Mouse (Mus musculus) C2C12 (cell line): ENCODE data around the gene Nme9. TPM values are rescaled to one million over a fixed set of nuclear protein-coding genes. Genes with fewer than 3 reads are reported as not detected.

Experiments
- H3K27me3 ChIP-seq: one replicate; pipeline ENCODE4 v1.6.1; 2011; ENCODE audit not compliant: control insufficient read depth, insufficient read depth, insufficient read length
- H3K36me3 ChIP-seq: one replicate; pipeline ENCODE4 v1.6.1; 2011; ENCODE audit not compliant: control insufficient read depth, insufficient read depth
- H3K4me3 ChIP-seq: one replicate; pipeline ENCODE4 v1.5.1; 2011; ENCODE audit warnings: mild to moderate bottlenecking, control low read depth; ENCODE audit not compliant: poor library complexity, insufficient read depth, severe bottlenecking
- H3K79me2 ChIP-seq: one replicate; pipeline ENCODE4 v1.6.1; 2011; ENCODE audit not compliant: control insufficient read depth, insufficient read depth
- H3K79me3 ChIP-seq: one replicate; pipeline ENCODE4 v1.6.1; 2011; ENCODE audit warnings: low read depth, control low read depth
- H3ac ChIP-seq: one replicate; pipeline ENCODE3; 2011; ENCODE audit warnings: low read depth; ENCODE audit not compliant: control insufficient read depth, insufficient read length
- CEBPB ChIP-seq: IDR thresholded peaks from one replicate; pipeline ENCODE4 v1.6.1; 2011; ENCODE audit warnings: low read depth, mild to moderate bottlenecking, control low read depth, moderate library complexity
- CTCF ChIP-seq: IDR thresholded peaks from one replicate; pipeline ENCODE4 v1.5.1; 2011; ENCODE audit not compliant: control insufficient read depth, insufficient read depth, insufficient read length
- FOSL1 ChIP-seq: IDR thresholded peaks from one replicate; pipeline ENCODE4 v1.8.0; 2011; ENCODE audit warnings: mild to moderate bottlenecking, low read length; ENCODE audit not compliant: poor library complexity, insufficient read depth, severe bottlenecking
- MAX ChIP-seq: IDR thresholded peaks from one replicate; pipeline ENCODE4 v1.6.1; 2011; ENCODE audit warnings: mild to moderate bottlenecking, control low read depth
- MYOD1 ChIP-seq: IDR thresholded peaks from one replicate; pipeline ENCODE4 v1.6.1; 2011; ENCODE audit warnings: low read depth; ENCODE audit not compliant: control insufficient read depth, insufficient read length
- MYOG ChIP-seq: IDR thresholded peaks from one replicate; pipeline ENCODE4 v1.6.1; 2011; ENCODE audit not compliant: control insufficient read depth, insufficient read length; ENCODE audit errors: extremely low read depth
- USF1 ChIP-seq: IDR thresholded peaks from one replicate; pipeline ENCODE4 v1.6.1; 2011; ENCODE audit warnings: low read depth, mild to moderate bottlenecking, control low read depth, moderate library complexity
- long read RNA-seq, 2 experiments: library from polyadenylated mRNA; unstranded; transcript quantifications; one replicate each; pipeline ENCODE4 v2.0.0; 2019 to 2020
- polyA plus RNA-seq: library from polyadenylated mRNA; unstranded; fragments of >200 nt; fragmentation: generic; extraction: Trizol; gene quantifications from one replicate; pipeline ENCODE4 v1.2.1, GENCODE M21; 2012; ENCODE audit warnings: missing spikeins

The Nme9 gene
- not detected for polyA plus RNA-seq
- long read RNA-seq, experiment 1 = 0 reads
- long read RNA-seq, experiment 2 = 0 reads

GRCm38 (mm10) chr9:99451161-99451560, at the start of gene Nme9:
Gene Nme9 (plus strand): TSS chr9:99451475.
- H3K4me3 ChIP-seq = no peak within 1 kb of the TSS
- H3K36me3 ChIP-seq = no peaks in the 10 kb centered on the region
- H3K27me3 ChIP-seq = peaks cover 10% of the 10 kb centered on the region

GRCm38 (mm10) chr9:99409280-99409679, 42.0 kb upstream of the Nme9 start:
- Histone ChIP-seq H3K27me3 (no peaks in the 10 kb centered on the region), H3K4me3 (no peak overlapping the region), H3K79me2 (no peaks in the 10 kb centered on the region), H3ac (no peak overlapping the region), H3K36me3 (no peaks in the 10 kb centered on the region), H3K79me3 (no peaks in the 10 kb centered on the region)
- TF ChIP-seq FOSL1 = no peak
- TF ChIP-seq CEBPB = no peak

More at GRCm38 (mm10) chr9:99451161-99451560, at the start of gene Nme9:
- Histone ChIP-seq H3ac (no peak within 1 kb of the TSS), H3K79me3 (no peaks in the 10 kb centered on the region), H3K79me2 (no peaks in the 10 kb centered on the region)
- TF ChIP-seq CTCF (no peak), CEBPB (no peak), MYOD1 (no peak), USF1 (no peak), MYOG (no peak), MAX (no peak), FOSL1 (no peak)

GRCm38 (mm10) chr9:99411093-99411492, 40.2 kb upstream of the Nme9 start:
- no peak overlapping the region for H3K4me3 ChIP-seq

GRCm38 (mm10) chr9:99411785-99412184, 39.5 kb upstream of the Nme9 start:
- TF ChIP-seq FOSL1 (no peak), MYOD1 (no peak), MYOG (no peak)
- H3K36me3 ChIP-seq = no peaks in the 10 kb centered on the region

More at GRCm38 (mm10) chr9:99411093-99411492, 40.2 kb upstream of the Nme9 start:
- H3K27me3 ChIP-seq = no peaks in the 10 kb centered on the region
- H3K79me2 ChIP-seq = no peaks in the 10 kb centered on the region
- TF ChIP-seq USF1 = no peak
- no peak for TF ChIP-seq FOSL1
- TF ChIP-seq CTCF = no peak
- TF ChIP-seq MAX = no peak
- no peaks in the 10 kb centered on the region for H3K36me3 ChIP-seq
- no peaks in the 10 kb centered on the region for H3K79me3 ChIP-seq
- H3ac ChIP-seq = no peak overlapping the region

GRCm38 (mm10) chr9:99416809-99417208, 34.5 kb upstream of the Nme9 start:
- H3K79me3 ChIP-seq = no peaks in the 10 kb centered on the region
- TF ChIP-seq USF1 = no peak
- no peak for TF ChIP-seq MYOD1
- no peak for TF ChIP-seq CEBPB
- TF ChIP-seq MYOG = no peak
- TF ChIP-seq MAX = no peak
- no peak for TF ChIP-seq FOSL1
- no peak for TF ChIP-seq CTCF
- H3K27me3 ChIP-seq = no peaks in the 10 kb centered on the region
- no peaks in the 10 kb centered on the region for H3K36me3 ChIP-seq
- H3ac ChIP-seq = no peak overlapping the region
- no peak overlapping the region for H3K4me3 ChIP-seq
- no peaks in the 10 kb centered on the region for H3K79me2 ChIP-seq

More at GRCm38 (mm10) chr9:99411785-99412184, 39.5 kb upstream of the Nme9 start:
- H3K79me2 ChIP-seq = no peaks in the 10 kb centered on the region
- H3ac ChIP-seq = no peak overlapping the region
- H3K27me3 ChIP-seq = no peaks in the 10 kb centered on the region
- H3K4me3 ChIP-seq = no peak overlapping the region
- H3K79me3 ChIP-seq = no peaks in the 10 kb centered on the region

- TF ChIP-seq USF1 = no peak
- no peak for TF ChIP-seq MAX
- TF ChIP-seq CTCF = no peak
- TF ChIP-seq MYOD1 = no peak
- no peak for TF ChIP-seq CEBPB
- TF ChIP-seq FOSL1 = no peak
- TF ChIP-seq MYOG = no peak
- Histone ChIP-seq H3K79me2 (no peaks in the 10 kb centered on the region), H3K79me3 (no peaks in the 10 kb centered on the region), H3ac (no peak overlapping the region), H3K4me3 (no peak overlapping the region), H3K36me3 (no peaks in the 10 kb centered on the region), H3K27me3 (no peaks in the 10 kb centered on the region)
Observed at GRCm38 (mm10) chr9:99417288-99417846, 33.9 kb upstream of the Nme9 start.
